Mouse (Mus musculus) gastrocnemius, postnatal 4 days (tissue): ENCODE measurements at regions not wholly inside any gene's neighbourhood (a gene's known extent, or its start where the extent isn't known, plus 50 kb on each side); places are given as distances from the start of the nearest gene placed in this dataset.

ENCODE experiments used
- DNase-seq, 2 experiments: peaks; one replicate each; pipeline ENCODE4 v3.0.0; 2021 to 2022; ENCODE audit warnings: low spot score in 2 of 2, mixed read lengths in 2 of 2

DNA sequence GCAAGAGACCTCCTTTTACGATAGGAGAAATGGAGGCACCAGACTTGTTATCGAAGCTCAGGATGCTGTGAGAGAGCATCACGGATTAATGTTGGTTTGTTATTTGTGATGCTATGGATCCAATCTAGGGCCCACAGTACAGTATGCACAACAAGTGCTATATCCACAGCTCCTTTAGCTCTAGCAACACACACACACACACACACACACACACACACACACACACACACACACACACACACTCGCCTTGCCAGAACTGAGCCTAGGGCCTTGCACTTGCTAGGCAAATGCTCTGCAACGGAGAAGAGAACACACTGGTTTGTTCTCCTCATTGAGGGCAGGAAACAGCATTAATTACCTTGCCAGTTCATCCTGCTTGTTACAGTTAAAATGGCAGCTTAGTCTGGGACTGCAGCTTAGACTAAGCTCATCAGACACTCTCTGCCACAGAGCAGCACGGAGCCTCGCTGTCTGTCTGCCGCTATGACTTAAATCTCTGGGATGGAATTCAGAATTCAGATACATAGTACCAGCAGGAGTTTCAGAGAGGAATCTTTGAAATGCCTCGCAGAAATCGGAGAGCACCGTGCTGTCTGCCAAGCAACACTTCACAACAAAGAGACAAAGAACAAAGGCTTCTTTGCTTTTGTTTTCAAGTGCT lies 285.0 kb downstream of the Rngtt start:
- no peak for DNase-seq

DNA sequence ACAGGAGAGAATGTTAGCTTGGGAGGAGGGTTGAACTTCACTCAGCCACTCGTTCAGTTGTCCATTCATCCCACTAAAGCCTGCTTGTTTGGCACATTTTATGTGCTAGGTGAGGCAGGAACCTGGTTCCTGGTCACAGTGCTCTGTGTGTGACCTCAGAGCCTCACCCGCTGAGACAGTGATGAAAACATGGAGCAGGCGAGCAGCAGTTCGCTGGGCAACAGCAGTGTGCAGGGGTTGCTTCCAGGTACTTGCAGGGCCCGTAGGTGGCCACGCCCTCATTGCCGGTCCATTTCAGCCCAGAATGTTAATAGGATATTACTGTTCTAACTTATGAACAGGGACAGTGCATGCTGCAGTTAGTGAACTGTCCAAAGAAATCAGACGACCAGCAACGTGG lies 285.7 kb downstream of the Rngtt start:
- DNase-seq: no peak

DNA sequence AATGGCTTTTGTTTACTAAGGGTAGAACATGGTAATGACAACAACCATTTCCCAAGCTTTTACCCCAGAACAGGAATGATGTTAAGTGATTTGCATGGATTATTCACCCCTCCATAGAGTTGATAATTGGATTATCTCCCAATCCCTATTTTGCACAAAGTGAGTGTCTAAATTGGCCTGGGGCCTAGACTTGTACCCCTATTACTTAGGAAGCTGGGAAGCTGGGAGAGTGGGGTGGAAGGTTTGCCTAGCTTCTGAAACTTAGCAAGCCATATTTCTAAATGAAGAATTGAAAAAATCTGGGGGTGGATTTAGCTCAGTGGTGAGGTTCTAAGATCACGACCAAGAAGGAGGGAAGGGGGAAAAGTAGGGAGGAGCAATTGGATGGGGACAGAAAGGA lies 289.9 kb downstream of the Rngtt start:
- no peak for DNase-seq

DNA sequence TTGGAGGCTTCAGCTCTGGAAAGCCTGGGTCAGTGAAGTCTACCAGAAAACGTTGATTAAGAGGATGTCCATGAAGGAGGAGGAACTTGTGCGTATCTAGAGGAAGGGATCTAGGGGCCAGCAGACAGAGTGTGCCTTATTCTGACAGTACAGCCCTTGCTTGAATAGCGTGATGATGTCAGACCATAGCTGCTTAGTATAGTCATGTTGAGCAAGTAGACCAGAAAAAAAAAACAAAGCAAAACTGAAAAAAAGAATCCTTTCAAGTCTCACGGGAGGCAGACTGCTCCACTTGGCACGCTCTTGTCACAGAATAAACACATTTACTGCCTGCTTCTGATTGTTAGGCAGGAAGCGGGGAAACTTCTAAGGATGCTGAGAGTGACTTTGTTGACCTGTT lies 290.7 kb downstream of the Rngtt start:
- DNase-seq: no peak

DNA sequence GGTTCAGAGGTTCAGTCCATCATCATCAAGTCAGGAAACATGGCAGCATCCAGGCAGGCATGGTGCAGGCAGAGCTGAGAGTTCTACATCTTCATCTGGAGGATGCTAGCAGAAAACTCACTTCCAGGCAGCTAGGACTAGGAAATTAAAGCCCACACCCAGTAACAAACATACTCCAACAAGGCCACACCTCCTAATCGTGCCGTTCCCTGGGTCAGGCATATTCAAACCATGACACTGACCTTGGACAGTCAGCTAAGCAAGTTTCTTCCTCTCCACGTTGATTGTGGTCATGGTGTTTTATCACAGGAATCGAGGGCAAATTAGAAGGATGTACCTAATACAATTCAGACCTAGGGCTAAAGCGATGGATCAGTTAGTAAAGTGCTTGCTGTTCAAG lies 294.5 kb downstream of the Rngtt start:
- DNase-seq: no peak

DNA sequence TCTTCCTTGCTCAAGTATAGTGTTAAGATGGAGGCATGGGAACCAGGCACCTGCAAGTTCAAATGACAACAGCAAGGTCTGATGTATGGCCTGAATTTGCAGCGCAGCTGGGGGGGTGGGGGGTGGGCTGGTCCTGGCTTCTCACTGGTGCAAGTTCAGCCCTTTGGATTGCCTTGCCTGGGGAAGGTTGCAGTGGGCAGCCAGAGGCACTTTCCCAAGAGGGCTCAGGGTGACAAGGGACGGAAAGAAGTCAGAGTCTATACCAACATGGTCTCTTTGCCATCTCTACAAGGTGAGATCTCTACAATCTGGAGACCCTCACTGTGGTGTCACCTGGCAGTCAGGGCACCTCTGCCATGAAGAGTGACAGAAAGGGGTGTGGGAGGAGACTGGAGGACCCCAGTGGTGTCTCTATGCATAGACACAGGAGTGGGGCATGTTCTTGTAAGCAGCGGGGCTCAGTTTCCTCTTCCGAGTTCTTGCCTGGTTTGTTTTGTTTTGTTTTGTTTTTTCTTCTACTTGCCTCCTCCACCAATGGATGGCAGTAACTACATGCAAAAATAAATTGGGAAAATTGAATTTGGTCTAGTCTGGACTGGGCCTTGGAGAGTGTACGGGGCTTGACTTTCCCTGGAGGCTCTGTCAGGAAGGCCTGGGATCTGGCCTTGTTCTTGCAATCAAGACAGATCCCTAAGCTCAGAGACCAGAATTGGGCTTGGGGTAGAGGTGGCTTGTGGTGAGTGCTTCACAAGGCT lies 284.4 kb upstream of the Cnr1 start:
- no peak for DNase-seq

DNA sequence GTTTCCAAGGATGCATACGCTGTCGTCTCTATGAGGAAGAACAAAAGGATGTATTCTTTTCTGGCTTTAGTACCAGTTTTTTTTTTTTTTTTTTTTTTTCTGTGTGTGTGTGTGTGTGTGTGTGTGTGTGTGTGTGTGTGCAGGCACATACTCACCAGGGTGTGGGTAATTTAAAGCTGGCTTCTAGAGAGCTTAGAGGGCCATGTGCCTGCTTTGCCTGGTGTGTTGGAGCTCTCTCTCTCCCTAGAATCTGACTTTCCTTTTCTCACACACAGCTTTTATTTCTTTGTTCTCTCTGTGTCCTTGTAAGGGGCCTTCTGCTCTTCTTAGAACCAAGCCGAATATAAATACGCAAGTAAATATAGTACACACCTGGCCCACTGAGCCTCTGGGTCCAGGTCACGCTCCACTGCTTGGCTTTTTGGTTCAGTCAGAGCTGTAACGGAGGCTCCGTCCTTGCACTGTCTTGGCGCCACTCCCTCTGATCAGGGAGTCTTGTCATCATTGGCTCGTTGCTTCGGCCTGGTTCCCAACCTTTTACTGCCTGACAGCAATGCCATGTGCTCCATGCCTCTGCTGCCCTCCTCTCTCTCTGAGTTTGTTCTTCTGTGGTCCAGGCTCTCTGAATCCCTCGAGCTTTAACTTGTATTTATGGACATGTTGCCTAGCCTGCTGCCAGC lies 283.7 kb upstream of the Cnr1 start:
- no peak for DNase-seq

DNA sequence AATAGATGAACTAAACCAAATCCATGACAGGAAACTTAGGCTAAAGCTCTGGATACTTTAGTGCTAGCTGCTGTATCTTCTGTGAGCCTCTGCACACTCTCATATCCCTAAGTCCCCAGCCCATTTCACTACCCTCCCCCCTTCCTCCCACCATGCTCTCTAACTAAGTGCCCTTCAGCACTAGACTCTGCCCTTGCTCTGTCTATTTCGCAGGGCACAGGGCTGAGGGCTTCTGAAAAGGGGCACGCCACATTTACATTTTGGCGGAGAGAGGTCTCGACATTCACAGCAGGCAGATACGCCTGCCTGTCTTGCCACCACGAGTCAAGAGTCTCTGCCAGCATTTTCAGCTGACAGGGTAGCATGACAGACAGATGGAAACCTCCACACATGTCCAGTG lies 282.5 kb upstream of the Cnr1 start:
- no peak for DNase-seq

DNA sequence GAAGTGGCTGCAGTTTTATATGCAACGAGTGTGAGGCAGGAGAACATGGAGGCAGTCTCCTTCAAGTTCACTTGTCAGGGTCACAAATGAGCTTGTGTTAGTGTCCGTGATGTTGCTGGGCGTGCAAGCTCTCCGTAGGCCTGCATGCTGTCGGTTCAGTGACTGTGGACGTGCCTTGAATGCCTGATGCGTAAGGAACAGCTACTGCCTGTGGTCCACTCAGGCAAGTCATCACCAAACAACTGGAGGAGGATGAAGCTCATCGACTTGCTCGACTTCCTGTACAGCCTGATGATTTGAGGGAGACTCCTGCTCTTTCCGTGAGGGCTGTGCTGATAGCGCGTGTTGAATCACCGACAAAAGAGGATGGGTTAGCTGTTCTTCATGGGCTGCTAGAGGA lies 281.9 kb upstream of the Cnr1 start:
- no peak for DNase-seq

DNA sequence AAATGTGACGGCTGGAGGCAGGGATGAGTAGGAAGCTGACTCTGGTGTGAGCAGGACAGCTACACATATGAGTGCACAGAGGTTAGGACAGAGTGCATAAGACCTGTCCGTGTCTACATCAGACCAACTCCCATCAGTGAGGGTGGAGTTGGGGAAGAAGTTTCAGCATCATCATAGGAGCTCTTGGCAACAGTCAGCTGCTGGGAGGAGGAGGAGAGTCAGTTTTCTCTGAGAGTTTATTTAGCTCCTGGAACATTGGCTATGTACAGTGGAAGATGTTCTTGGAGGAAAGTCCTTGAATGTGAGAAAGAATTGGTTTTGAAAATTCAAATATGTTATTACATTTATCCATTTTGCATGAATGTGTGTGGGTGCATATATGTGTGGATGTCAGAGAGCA lies 279.2 kb upstream of the Cnr1 start:
- DNase-seq: no peak

DNA sequence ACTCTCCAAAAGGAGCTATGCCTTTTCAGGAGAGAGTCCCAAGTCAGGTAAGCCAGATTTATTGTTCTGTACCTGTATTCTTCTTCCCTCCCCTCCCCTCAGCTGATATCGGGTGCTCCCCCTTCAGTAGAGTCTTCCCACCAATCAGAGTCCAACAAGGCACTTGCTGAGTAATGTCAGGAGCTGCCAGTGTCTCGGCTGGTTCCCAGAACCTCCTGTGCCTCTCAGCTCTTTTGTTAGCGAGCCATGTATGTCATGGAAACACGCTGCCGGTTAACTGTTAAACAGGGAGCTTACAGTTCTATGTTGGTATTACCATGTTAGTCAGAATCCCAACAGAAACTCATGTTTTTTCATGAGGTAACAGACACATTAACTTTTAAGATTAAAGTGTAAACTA lies 273.1 kb upstream of the Cnr1 start:
- DNase-seq: no peak

DNA sequence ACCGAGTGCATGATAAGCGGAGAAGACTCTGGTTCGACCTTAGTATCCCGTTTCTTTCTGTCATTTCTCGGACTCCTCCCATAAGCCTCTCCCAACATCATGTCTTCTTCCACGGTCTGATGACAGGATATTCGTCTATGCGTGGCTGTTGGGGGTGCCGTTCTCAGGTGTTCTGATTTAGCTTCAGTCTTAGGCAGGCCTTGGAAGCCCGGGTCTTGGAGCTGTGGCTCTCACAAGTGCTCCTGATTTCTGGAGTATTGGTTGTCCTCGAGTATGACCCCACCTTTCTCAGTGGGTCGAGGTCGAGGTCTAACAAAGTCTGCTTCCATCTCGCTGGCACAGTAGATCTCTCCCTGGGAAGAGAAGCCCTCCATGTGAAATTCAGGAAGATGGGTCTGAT lies 264.6 kb upstream of the Cnr1 start:
- DNase-seq: no peak

DNA sequence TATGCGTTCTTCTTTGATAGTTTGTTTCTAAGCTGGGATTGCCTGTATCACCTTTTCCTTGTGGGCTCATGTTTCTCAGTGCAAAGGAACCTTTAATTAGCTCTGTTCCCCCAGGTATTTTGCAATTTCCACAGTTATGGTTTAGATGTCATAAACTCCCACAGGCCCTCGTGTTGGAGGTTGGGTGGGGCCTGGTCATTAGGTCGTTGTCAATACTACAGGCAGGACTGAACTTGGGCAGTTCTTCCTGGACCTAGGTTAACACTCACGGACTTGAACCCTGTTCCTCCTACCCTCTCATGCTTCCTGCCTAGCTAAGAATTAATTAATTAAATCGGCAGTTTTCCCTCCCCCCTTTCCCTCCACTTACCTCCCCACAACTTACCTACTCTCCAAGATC lies 263.8 kb upstream of the Cnr1 start:
- no peak for DNase-seq

DNA sequence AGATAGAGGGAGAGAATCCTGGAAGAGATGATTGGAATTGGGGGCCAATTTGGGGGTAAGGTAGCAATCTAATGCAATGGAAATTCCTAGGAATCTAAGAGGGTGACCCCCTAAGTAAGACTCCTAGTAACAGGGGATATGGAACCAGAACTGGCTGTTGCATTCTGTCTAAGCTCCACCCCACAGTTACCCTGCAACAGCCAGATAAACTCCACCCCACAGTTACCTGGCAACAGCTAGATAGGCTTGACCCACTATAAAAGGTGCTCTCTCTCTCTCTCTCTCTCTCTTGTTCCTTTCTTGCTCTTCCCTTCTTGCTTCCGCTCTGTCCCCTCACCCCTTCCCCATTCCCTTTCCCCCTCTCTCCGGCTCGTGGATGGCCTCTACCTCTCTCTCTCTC lies 262.5 kb upstream of the Cnr1 start:
- DNase-seq: no peak

DNA sequence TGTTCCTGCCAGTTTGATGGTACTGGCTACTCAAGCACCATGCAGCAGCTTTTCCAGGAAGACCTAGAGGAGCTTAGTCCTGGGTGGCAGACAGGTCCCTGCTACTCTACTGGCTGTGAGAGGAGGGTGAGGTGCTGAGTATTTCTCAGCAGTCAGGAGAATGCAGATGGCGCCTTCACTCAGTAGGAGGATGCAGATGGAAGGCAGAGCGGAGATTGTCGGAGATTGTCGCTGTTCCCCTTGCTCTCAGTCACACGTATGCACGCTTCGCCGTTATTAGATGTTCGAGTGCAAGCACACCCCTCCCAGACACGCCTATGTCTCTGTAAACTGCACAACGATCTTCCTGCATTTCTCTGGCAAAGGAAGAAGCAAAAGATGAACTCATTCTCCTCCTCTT lies 261.4 kb upstream of the Cnr1 start:
- DNase-seq: no peak

DNA sequence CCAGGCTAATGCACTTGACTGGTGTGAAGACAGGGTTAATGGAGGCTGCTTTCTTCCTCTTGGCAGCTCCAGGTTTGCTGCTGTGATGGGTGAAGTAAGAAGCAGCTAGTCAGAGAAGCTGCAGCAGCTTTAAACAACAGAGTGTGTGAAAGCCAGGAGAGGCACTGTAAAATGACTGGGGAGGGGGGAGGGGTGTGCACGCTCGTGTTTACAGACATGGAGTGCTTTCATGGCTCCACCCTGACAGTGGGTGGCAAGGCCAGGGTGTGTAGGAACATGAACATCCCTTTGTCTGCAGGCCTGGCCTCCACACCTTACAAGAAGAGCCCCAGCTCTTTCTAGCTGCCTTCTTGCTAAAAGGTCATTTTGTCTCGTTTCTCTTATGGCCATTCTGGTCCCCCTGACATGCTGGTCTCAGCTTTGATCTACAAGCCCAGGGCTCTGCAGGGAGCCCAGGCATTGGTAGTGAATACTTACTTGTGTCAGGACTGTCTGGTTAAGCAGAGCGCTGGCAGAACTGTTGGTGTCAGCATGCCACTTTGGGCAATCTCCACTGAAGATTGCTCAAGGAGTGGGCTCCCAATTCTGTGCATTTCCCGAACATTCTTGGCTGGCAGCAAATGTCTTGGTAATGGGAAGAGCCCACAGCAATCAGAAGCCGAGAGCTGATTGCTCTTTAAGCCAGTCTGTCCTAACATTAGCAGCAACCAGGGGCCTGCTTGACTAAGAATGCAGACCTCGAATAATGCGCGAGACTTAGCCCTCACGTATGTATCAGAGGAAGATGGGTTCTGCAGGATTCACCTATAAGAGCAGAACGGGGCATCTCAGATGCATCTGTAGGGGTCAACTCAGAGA lies 260.5 kb upstream of the Cnr1 start:
- no peak for DNase-seq

DNA sequence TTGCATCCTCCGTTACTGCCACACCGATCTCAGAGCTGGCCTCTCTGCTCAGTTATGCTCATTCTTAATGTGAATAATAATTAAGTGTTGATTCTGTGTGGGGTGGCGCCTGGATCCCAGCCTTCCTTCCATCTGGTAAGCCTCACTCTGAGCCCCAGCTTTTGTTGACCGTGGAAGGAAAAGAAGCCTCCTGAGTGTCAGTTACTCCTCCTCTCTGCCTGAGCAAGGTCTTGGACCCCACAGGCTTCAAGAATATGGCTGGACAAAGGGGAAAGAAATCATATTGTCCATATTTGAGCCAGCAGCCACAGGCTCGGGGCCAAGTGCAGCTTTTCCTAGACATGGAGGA lies 259.9 kb upstream of the Cnr1 start:
- no peak for DNase-seq

DNA sequence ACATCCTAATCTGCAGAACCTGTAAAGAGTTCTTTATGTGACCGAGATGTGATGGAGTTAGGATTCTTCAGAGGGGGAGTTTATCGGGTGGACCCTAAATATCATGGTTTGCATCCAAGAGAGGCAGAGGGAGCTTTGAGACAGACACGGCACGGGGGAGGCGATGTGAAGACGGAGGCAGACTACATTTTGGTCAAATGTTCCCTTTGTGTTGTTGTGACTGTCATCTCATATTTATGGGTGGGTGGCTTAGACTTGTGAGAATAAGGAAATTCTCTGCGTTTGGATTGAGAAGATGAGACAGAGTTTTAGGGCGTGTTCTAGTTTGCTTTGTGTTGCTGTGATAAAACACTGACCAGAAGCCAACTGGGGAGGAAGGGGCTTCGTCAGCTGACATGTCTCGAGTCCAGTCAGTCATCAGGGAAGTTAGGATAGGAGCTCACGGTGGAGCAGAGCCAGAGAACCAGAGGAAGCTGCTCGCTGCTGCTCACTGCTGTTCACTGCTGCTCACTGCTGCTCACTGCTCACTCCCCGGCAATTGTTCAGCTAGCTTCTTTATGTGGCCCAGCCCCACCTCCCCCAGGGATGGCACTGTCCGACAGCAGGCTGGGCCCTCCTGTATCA lies 259.0 kb upstream of the Cnr1 start:
- no peak for DNase-seq

DNA sequence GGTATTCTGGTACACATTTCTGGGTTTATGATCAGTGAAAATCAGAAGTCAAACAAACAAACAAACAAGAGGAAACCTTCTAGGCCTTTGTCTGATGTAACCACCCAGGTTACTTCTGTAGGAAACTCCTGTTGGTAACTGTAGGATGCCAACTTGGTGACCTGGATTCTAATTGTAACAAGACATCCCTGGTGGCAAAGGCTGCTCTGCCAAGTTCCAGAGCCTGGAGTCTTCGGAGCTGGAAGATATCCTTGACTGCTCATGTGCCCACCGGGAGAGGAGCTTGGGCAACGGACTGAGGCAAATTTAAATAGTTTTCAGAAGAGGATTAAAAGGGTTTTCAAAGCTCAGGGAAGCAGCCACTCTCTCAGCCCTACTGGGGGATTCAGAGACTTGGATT lies 256.0 kb upstream of the Cnr1 start:
- no peak for DNase-seq

DNA sequence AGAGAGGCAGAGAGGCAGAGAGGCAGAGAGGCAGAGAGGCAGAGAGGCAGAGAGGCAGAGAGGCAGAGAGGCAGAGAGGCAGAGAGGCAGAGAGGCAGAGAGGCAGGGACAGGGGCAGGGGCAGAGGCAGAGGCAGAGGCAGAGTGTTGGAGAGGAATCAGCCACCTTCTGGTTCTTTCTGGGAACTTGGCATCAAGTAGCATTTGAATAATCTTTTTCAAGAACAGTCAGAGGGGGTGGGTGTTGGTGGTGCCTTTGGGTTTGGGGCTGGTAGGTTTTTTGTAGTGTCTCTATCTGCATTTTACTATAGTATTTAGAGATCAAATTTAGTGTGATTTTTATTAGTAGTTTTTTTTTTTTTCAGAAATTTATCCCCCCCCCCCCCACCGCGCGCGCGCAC lies 249.3 kb upstream of the Cnr1 start:
- no peak for DNase-seq

DNA sequence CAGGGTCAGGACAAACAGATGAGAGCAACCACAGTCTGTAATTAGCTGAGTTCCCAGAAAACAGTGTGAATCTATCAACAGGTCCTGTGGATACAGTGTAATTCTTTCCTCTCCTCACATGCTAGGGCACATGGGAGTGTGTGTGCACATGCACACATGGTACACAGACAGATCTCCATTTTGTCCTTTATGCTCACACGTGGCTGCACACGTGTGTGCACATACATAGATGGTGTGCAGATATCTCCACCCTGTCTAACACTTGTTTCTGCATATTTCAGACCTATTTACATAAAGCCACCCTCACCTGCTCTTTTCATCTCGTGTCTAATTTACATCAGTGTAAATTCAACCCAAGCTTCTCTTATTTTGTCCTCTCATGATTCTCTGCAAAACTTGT lies 245.0 kb upstream of the Cnr1 start:
- no peak for DNase-seq
